ENCODE assay signal across 7 mouse cellular contexts in the genomic region with DNA sequence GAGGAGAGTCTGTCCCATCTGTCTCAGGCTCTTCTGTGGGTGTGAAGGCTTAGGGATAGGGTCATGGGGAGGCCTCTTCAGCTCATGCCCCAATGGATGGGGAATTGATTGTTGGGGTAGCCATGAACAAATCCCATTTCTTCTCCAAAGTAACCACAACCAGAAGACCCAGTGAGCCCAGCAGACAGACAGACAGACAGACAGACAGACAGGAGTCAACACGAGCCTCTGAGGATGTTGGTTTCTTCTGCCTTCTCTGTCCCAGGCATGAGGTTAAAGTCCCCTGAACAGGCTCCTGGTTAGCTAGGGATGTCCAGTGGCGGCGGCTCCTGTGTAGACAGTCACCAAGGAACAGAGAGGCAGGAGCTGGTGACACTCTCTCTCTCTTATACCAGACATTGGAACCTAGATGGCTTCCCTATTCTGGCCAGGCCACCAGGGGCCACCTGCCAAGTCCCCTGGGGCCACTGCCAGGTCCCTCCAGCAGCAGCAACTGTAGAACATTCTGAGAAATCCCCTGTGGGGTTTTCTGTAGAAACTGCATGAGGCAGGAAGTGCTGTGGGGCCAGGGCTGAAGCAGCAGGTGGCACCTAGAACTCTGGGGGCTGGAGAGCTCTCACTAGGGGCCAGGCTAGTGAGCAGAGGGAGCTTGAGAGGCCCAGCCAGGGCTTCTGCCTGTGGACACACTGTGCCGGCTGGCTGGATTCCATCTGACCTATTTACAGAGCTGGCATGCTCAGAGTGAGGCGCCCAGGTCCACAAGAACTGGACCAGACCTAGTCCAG. TPM values are rescaled to one million over a fixed set of nuclear protein-coding genes. Genes with fewer than 3 reads are reported as not detected.
DNase-seq lines count a peak whose midpoint lies in the region; ATAC-seq and TF ChIP-seq lines count a peak whose summit lies in the region.

No protein-coding gene starts in this region.

- peaks cover 0 to 24% of the 10 kb centered on the region in 2 experiments; a peak in 3 of 4 replicates for H3K4me1 ChIP-seq in MEL (ENCODE audit: control insufficient read depth in 1 of 2, insufficient read depth in 2 of 2, low read length in 2 of 2)

- H3K9me3 ChIP-seq in MEL (replicated peaks; ENCODE audit: insufficient read depth, low read length) = no peaks in the 10 kb centered on the region

- intact Hi-C loops in heart, postnatal 36 days (cut with DNase I) = no loop called here
- intact Hi-C loops in left cerebral cortex, postnatal 10 days (cut with DNase I) = no loop called here

- H3K27ac ChIP-seq in MEL (ENCODE audit: control insufficient read depth, low read depth, low read length) = peak overlapping the region; percentile 81

- TF ChIP-seq POLR2A in MEL (IDR thresholded peaks at IDR 0.05; ENCODE audit: control insufficient read depth in 1 of 2, insufficient read depth in 1 of 2, low read depth in 1 of 2, low read length in 2 of 2, poor library complexity in 1 of 2) = no peak

- DNase-seq in A20 (ENCODE audit: low read depth, low spot score) (peak; percentile 95), MEL (ENCODE audit: low read depth, low spot score) (peak; percentile 71)
- peak; percentile 55 to 59 for DNase-seq in heart, postnatal 36 days
- peak; percentile 59 to 67 for DNase-seq in left cerebral cortex, postnatal 10 days (ENCODE audit: extremely low spot score in 1 of 2, low spot score in 2 of 2)
- DNase-seq in right cerebral cortex, adult 18-20 months = peak; percentile 42
- DNase-seq in thymus, postnatal 14 days = peak; percentile 66

- no peaks in the 10 kb centered on the region; the same call in 1 of the 2 replicates for H3K79me2 ChIP-seq in MEL (ENCODE audit: control insufficient read depth, insufficient read depth, low read length, poor library complexity)

- peaks cover 0 to 15% of the 10 kb centered on the region in 2 experiments; a peak in 2 of 4 replicates for H3K36me3 ChIP-seq in MEL (ENCODE audit: control insufficient read depth in 1 of 2, insufficient read depth in 2 of 2, low read length in 2 of 2)

- peak overlapping the region; percentile 62 to 82 for H3K4me3 ChIP-seq in MEL (ENCODE audit: control insufficient read depth in 1 of 2, insufficient read depth in 1 of 2, low read depth in 2 of 2, low read length in 2 of 2)

- peak; percentile 11; the same call in 1 of the 2 replicates for ATAC-seq in common myeloid progenitor, adult 5-6 weeks (replicated peaks; ENCODE audit: low read depth, poor library complexity, severe bottlenecking)

- H3K9ac ChIP-seq in MEL (ENCODE audit: control insufficient read depth, low read depth, low read length, poor library complexity, severe bottlenecking) = peak overlapping the region; percentile 80

- TF ChIP-seq EP300 in MEL (IDR thresholded peaks at IDR 0.05; ENCODE audit: low read depth in 1 of 2, low read length in 2 of 2) = peak in 1 of 2 experiments; percentile 59; a peak in 3 of 4 replicates

- no peak for TF ChIP-seq CTCF in MEL (IDR thresholded peaks at IDR 0.05 in 2 of 3, conservative IDR thresholded peaks at IDR 0.05 in 1 of 3; ENCODE audit: control insufficient read depth in 1 of 3, insufficient read depth in 1 of 3, low read depth in 2 of 3, low read length in 3 of 3, poor library complexity in 1 of 3, severe bottlenecking in 1 of 3)

- no peaks in the 10 kb centered on the region for H3K27me3 ChIP-seq in MEL (ENCODE audit: control insufficient read depth in 1 of 2, insufficient read depth in 2 of 2, low read length in 2 of 2)

- TF ChIP-seq RAD21 in MEL (IDR thresholded peaks at IDR 0.05; ENCODE audit: low read depth, low read length) = no peak

TF ChIP-seq in MEL, 35 proteins besides CTCF, POLR2A, EP300 and RAD21:
- no peak for TF ChIP-seq USF2 (IDR thresholded peaks at IDR 0.05; ENCODE audit: borderline replicate concordance in 1 of 2, insufficient read depth in 1 of 2, low read depth in 1 of 2, low read length in 2 of 2)
- TF ChIP-seq MEF2A (IDR thresholded peaks at IDR 0.05; ENCODE audit: extremely low read depth, insufficient replicate concordance, low read depth, low read length, poor library complexity, severe bottlenecking) = no peak
- no peak for TF ChIP-seq E2F4 (IDR thresholded peaks at IDR 0.05; ENCODE audit: borderline replicate concordance, low read depth, low read length)
- TF ChIP-seq TCF12 (IDR thresholded peaks at IDR 0.05; ENCODE audit: low read depth, low read length) = 0 out of 2 replicates have a peak, but pooled peaks have one; percentile 25
- peak; percentile 28; the same call in 1 of the 2 replicates for TF ChIP-seq ETS1 (IDR thresholded peaks at IDR 0.05; ENCODE audit: low read depth, low read length)
- no peak for TF ChIP-seq POLR2AphosphoS2 (IDR thresholded peaks at IDR 0.05; ENCODE audit: low read length)
- no peak for TF ChIP-seq CHD1 (IDR thresholded peaks at IDR 0.05; ENCODE audit: low read depth, low read length)
- 0 out of 2 replicates have a peak, but pooled peaks have one; percentile 11 for TF ChIP-seq HCFC1 (IDR thresholded peaks at IDR 0.05; ENCODE audit: low read depth, low read length)
- no peak for TF ChIP-seq MYC (IDR thresholded peaks at IDR 0.05; ENCODE audit: low read depth, low read length)
- no peak for TF ChIP-seq ZC3H11A (IDR thresholded peaks at IDR 0.05; ENCODE audit: low read depth, low read length)
- peak; percentile 20; the same call in 1 of the 2 replicates for TF ChIP-seq ELF1 (IDR thresholded peaks at IDR 0.05; ENCODE audit: low read depth, low read length)
- peak; percentile 10; the same call in 1 of the 2 replicates for TF ChIP-seq MAX (IDR thresholded peaks at IDR 0.05; ENCODE audit: low read length)
- 0 out of 2 replicates have a peak, but pooled peaks have one; percentile 44 for TF ChIP-seq MAZ (IDR thresholded peaks at IDR 0.05; ENCODE audit: low read depth, low read length)
- TF ChIP-seq KAT2A (conservative IDR thresholded peaks at IDR 0.05; ENCODE audit: low read depth, low read length) = no peak

RNA-seq across cellular contexts. Expression of gene Cbx4, which starts 47.6 kb away (rescaled TPM):
- 8.0 and 8.1 TPM in 2 replicates for total RNA-seq in MEL (2012; rRNA removed)
- 10 to 100 TPM in 1 of 2 experiments, not detected in 1; 22.6 TPM for polyA plus RNA-seq in MEL (2012; ENCODE audit: insufficient read depth in 1 of 2, insufficient read length in 2 of 2, low read depth in 1 of 2, low replicate concordance in 2 of 2, missing spikeins in 1 of 2)
- total RNA-seq in common myeloid progenitor, adult 5-6 weeks (2017) = 11.3 and 24.6 TPM in 2 replicates
- 10 to 100 TPM; 11.5 to 13.6 TPM for total RNA-seq in heart, postnatal 36 days (2021)
- 10 to 100 TPM; 54.4 to 56.9 TPM for total RNA-seq in left cerebral cortex, postnatal 10 days (2021)

Comparison
In these comparisons a context has a peak if more than half of its experiments do, and no peak if none do; other contexts are left out.
1. Peak in every context shown above with its lines: DNase-seq, ATAC-seq, H3K4me3 ChIP-seq and H3K27ac ChIP-seq.
2. DNase-seq: peak in every context shown above with its lines; median percentile 95 in A20; 71 in MEL; 66 in thymus, postnatal 14 days; 63 in left cerebral cortex, postnatal 10 days; 57 in heart, postnatal 36 days; 42 in right cerebral cortex, adult 18-20 months.